Mouse (Mus musculus) olfactory bulb, adult 2 months (tissue): Measurements from ENCODE around the gene Myt1.

Experiments
- CTCF ChIP-seq: fragments of 200-500 bp; IDR thresholded peaks from 2 replicates; pipeline ENCODE4 v1.5.1; 2012; ENCODE audit warnings: low read depth, mild to moderate bottlenecking, low read length, moderate library complexity; ENCODE audit not compliant: insufficient read depth
- POLR2A ChIP-seq: fragments of 200-500 bp; IDR thresholded peaks from 2 replicates; pipeline ENCODE4 v1.6.1; 2012; ENCODE audit warnings: mild to moderate bottlenecking, low read depth, low read length, moderate library complexity; ENCODE audit not compliant: insufficient read depth

DNA sequence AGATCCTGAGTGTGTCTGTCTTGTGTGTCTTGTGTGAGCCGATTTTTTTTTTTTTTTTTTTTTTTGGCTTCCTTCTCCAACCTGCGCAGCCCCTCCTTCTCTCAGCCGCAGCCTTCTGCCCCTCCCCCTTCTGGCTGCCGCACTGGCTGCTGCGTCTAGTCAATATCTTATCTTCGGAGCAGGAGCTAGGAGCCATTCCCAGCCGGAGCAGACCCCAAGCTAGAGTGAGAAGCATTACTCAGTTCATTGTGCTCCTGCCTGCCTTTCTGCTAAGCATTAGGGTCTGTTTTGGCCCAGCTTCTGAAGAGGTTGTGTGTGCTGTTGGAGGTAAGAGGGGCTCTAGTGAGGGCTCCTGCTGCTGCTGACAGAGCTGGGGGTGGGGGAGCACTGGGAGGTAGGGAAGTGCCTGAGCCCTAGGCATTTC lies 48.2 kb upstream of the Myt1 start, which contains the start of gene Oprl1:
- TF ChIP-seq CTCF (no peak), POLR2A (no peak)
